Mouse (Mus musculus) adrenal gland, postnatal 14 days (tissue): ENCODE data around the gene Zwint. TPM values are rescaled to one million over a fixed set of nuclear protein-coding genes. Genes with fewer than 3 reads are reported as not detected.

ENCODE experiments used
- DNase-seq: peaks from one replicate; pipeline ENCODE4 v3.0.0; 2021; ENCODE audit warnings: mixed read lengths
- long read RNA-seq, 2 experiments: library from polyadenylated mRNA; stranded (forward); transcript quantifications; one replicate each; pipeline ENCODE4 v2.0.0; 2021
- total RNA-seq: library from RNA; stranded (reverse); gene quantifications from 2 replicates; pipeline ENCODE4 v1.2.3, GENCODE M21; 2021

Gene Zwint
- total RNA-seq: 131 and 148 TPM in 2 replicates
- long read RNA-seq, experiment 1, transcript Zwint-201 (8 exons, 1,834 nt): major isoform, 257 of 282 reads
- long read RNA-seq, experiment 1, transcript Zwint-204 (8 exons, 1,138 nt): minor isoform, 12 of 282 reads
- long read RNA-seq, experiment 1, partial matches to known transcripts: 7 of 282 reads
- long read RNA-seq, experiment 1, other reads (novel, unspliced or antisense): 4 of 282 reads
- long read RNA-seq, experiment 2, transcript Zwint-201 (8 exons, 1,834 nt): major isoform, 198 of 222 reads
- long read RNA-seq, experiment 2, transcript Zwint-204 (8 exons, 1,138 nt): minor isoform, 13 of 222 reads
- long read RNA-seq, experiment 2, partial matches to known transcripts: 4 of 222 reads
- long read RNA-seq, experiment 2, other reads (novel, unspliced or antisense): 6 of 222 reads

GRCm38 (mm10) chr10:72654270-72655016, at the start of gene Zwint:
Gene Zwint (plus strand): TSS chr10:72654845.
- DNase-seq: peak; percentile 97

GRCm38 (mm10) chr10:72613125-72613915, 41.3 kb upstream of the Zwint start:
- DNase-seq: no peak

DNA sequence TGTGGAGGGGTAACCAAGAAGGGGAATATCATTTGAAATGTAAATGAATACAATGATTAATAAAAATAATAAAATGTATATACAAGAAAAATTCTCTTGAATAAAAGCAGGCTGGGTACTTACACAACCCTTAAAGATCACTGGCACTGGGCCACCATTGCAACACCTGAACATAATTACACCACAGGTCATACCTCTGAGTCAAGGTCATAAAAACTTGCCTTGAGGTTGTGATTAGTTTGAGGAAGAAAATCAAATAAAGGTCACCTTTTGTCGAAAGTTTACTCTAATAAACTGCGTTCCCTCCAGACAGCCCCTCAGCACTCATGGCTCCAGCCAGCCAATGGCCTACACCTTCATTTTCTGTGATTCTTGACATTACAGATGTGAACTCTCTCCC, 38.5 kb upstream of the Zwint start:
- no peak for DNase-seq

- DNase-seq: no peak
Measured at GRCm38 (mm10) chr10:72620527-72620926, 34.1 kb upstream of the Zwint start.

DNA sequence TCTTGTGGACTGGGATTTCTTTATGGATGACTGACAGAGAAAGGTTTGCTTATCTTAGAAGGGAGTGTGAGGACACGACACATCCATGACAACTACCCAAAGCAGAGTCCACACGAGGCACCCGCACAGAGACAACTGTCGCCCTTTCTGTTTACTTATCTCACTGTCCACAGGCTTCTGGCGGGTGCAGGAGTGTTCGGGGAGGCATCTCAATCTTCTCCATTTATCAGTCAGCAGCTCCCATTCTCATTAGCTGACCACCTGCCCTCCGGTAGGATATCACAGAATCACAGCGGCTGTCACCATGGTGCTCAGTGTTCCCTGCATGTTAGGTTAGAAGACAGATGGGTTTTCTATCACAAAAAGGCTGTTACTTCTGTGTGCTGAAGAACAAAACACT, 31.1 kb upstream of the Zwint start:
- DNase-seq: peak; percentile 8

- DNase-seq: peak; percentile 28
Measured at GRCm38 (mm10) chr10:72634125-72634524, 20.5 kb upstream of the Zwint start.

DNA sequence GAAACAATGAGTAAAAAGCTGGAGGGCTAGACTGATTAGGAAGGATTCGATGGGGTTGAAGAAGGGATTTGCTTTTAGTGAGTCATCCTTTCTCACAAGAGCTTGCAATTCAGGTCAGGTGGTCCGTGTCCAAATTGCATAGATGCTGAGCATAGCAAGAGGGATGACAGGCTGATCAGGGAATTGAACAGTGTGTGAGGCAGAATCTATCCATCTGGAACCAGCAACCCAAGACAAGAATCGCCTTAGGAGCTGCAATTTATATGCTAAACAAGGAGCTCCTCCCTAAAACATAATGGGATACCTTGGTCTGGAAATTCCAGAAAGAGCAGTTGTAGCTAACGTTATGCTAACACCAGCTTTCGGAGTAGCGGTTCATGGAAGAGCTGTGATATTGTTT, 3.8 kb upstream of the Zwint start:
- no peak for DNase-seq

DNA sequence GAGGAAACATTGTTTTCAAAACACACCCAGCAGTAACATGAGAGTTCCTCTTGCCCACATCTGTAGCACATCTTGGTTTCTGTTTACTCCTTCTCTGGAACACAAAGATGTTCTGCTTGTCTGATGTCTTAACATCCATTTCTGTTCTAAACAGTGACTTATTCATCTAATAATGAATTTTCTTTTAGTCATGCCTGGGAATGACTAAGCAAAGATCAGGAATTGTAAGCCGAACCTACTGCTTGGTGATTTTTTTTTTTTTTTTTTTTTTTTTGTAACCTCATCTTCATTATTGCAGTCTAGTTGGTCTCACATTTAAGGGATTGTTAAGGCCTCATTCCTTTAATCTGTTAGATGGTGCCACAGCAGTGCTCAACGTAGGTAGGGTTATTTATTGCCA, 848 bp upstream of the Zwint start:
- no peak for DNase-seq

- peak; percentile 51 for DNase-seq
Measured at GRCm38 (mm10) chr10:72655017-72655509, 418 bp downstream of the Zwint start.

GRCm38 (mm10) chr10:72659198-72659597, 4.6 kb downstream of the Zwint start:
- no peak for DNase-seq

DNA sequence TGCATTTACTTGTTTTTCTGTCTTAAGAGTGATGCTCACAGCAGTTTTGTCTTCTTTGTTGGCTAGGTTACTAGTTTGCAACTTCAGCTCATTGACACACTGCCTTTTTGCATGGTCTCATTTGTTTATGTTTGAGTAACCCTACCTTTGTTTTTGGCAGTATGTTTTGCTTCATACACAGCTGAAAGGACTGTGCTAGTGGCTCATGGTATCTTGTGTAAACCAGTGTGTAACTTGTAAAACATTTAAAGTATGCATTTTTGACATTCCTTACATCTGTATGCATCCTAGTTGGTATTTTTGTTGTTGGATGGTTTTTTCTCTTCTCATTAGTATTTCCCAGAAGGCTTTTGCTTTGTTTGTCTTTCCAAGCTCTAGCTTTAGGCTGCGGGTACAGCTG, 5.7 kb downstream of the Zwint start:
- DNase-seq: no peak

DNA sequence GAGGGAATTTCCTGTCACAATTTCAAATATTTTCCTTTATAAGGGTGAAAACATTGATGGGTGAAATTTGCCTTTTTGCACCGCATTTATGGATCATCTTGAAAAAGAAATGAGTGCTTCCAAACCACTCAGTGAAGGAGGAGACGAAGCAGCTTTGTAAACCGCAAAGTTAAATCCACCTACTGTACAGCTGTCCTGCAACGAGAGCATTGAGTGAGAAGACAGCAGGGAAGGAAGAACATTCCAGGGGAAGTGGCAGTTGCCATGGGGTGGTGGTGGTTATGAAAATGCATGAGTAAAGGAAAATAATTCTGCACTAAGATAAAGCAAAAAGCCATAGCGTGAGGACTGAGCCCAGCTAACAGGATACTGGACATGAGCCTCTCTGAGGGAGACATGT, 13.2 kb downstream of the Zwint start:
- no peak for DNase-seq

GRCm38 (mm10) chr10:72669086-72669485, 14.4 kb downstream of the Zwint start:
- DNase-seq: no peak

DNA sequence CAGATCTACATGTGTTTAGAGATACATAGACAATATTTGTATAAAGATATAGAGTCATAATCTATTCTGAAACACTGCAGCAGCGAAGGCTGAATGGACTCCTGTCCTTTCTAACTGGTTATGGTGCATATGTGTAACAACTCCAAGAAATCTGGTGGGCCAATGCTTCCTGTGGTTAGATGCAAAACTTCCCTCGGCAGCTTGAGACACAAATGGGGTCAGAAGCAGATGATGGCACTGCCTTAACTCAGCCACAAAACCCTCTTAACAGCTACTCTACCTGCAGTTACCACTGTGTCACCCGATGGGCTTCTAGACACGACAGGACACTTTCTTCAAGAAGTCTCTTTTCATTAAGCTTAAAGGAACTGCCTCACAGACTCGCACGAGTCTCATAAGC, 21.3 kb downstream of the Zwint start:
- no peak for DNase-seq

- DNase-seq: no peak
Measured at GRCm38 (mm10) chr10:72676550-72676949, 21.9 kb downstream of the Zwint start.

DNA sequence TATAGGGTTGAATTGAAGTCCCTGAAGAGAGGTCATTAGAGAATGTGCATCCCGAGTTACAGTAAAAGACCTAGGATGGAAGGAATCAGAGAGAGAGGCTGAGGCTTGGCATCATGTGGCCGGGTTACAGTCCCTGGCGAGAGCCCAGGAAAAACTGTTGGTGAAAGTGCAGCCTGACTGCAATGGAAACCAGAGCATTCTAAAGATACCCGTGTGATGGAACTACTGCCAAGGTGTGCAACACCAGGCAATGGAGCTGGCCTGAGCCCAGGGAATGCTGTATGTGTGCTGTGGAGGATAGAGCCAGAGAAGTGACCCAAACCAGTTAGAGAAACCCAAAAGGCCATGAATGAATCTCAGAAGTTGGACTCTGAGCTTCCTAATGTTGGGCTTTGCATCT, 24.4 kb downstream of the Zwint start:
- no peak for DNase-seq

DNA sequence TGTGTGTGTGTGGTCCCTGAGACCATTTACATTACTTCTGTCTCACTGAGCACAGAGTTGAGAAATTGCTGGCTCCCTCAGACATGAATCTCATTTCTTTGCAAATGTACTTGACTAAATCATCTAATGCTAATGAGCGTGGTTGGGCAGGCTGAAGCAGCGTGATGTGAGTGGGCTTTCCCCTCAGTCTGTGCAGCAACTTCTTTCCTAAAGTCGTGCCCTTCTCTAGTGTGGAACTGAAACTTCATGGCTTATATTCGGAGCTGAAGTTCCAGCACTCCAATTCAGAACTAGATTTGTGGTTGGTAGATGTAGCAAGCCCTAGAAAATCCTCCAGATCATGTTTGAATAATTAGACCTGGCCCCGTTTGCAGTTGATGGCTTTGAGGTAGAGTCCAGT, 46.4 kb downstream of the Zwint start:
- DNase-seq: no peak

DNA sequence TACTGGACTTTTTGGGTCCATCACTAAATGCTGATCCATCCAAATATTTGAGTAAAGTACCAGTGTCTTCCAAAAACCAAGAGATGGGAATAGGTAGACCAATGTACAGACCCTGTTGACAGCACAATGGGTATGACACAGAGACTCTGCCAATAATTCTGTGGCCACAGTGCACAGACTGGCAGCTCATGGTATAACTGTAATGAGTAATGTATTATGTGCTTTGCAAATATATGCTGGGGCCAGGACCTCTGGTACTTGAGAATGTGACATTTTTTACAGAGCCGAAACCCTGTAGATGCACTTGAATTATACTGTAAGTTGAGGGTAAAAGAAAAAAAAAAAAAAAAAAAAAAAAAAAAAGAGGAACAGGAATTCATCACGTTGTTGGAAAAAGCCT, 59.1 kb downstream of the Zwint start:
- no peak for DNase-seq
